Mouse (Mus musculus): ENCODE measurements at regions not wholly inside any gene's neighbourhood (a gene's known extent, or its start where the extent isn't known, plus 50 kb on each side); places are given as distances from the start of the nearest gene placed in this dataset.

DNA sequence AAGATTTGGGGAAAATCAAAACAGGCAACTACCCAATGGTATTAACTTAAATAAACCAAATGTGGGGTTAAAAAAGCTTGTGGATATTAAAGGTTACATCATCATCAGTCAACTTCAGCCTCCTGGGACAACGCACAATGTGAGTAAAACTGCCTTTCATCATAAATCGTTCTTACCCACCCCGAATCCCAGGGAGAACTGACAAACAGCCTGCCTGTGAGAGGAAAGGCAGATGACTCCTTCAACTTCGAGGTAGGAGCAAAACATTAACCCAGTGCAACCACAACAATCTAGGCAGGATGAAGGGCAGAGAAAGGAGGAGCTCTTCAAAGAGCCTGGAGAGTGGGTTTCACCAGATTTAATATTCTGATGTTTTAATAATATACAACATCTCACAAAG lies 135.3 kb upstream of the Gm37988 start:
- DNase-seq (ENCODE audit: low spot score in 2 of 2) = no peak

DNA sequence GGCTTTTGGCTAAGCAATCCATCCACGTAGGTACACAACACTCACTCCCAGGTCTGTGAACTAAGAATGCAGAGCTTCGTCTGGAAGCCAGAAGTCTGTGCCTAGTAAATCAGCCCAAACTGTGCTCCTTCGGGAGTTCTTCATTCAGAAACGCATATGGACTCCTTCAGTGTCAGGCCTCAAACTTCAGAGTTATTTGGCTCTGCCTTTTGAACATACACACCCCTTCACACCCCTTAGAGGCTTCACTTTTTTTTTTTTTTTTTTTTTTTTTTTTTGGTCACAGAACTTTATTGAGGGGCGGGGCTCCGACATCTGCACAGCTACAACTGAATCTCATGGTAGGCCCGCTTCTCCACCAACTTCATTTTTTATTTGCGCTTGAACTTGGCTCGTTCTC lies 120.1 kb upstream of the Gm37988 start:
- no peak for DNase-seq (ENCODE audit: low spot score in 2 of 2)

DNA sequence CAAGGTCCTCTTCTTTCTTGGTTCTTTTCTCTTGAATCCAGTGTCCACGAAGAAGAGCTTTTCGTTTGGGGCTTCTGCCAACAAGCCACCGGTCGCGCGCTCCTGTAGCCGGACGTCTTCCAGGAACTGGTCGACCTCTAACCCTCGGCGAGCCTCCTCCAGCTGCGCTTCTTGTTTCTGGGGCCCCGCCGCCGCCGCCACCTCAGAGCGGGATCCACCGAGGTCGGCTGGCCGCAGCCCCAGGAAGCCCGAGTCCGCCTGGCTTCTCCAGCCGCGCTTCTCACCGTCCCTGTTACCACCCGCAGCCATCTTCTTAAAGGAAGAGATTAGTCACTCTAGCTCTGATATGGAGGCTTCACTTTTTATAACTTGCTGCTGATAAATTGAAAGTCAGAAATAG lies 118.6 kb upstream of the Gm37988 start:
- DNase-seq (ENCODE audit: low spot score in 2 of 2) = no peak

DNA sequence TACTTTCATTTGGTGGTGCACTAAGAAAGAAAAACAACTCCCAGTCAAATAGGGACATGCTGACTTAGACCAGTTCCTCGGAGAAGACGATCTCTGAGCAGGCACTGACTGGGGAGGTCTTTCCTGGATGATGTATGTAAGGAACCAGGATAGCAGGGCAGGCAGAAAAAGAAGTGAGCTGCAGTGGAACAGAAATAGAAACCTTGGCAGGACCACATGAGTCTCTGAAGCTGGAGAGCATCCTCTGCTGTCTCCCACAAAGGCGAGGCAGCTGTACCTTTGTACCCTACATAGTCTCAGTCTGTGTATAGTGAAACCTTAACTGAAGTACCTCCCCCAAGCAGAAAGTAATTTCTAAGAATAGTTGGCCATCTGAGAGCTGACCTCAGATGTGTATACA lies 104.4 kb upstream of the Gm37988 start:
- DNase-seq (ENCODE audit: low spot score in 2 of 2) = no peak

DNA sequence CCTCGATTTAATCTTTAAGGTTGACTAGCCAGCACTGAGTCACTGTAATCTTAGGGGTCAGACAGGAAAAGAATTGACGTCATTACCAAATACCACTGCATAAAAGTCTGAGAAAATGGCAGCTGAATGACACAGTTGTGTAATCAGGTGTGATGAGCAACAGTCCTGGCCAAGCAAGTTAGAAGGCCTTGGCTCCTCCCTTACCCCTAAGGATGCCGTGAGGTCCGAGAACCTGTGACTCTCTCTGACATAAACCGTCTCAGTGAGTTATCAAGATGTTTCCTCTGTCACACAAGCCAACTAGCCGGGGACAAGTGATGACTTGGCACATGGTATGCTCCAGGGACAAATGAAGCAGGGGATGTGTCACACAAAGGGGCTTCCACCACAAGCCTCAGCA lies 101.5 kb upstream of the Gm37988 start:
- no peak for DNase-seq (ENCODE audit: low spot score in 2 of 2)

DNA sequence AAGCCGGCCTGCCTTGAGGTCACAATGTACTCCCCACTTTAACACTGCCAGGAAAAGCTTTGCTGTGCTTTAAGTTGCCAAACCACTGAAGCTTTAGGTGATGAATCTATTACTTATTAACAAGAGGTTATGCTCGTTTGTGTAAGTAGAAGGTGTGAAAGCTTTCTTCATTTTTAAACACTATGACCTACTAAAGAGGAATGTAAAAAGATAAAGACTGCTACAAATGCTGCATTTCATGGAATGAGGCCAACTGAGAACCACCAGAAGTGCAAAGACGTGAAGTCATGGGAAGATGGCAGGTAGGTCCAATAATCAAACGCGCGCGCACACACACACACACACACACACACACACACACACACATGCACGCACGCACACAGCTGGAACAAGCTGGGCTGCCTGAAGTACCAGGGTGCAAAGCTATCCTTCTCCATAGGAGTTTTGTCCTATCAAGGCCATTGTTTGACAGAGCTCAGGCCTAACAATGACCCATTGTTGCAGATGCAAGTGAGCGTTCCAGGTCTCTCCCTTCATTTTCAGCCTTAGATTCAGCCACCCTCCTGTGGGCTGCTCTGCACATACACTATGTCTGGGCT lies 85.3 kb upstream of the Gm37988 start:
- DNase-seq (ENCODE audit: low spot score in 2 of 2) = no peak
